Mouse (Mus musculus) spleen, adult 2 months (tissue): Measurements from ENCODE around the gene Crip1.

Experiments
- CTCF ChIP-seq: fragments of 200-500 bp; IDR thresholded peaks from 2 replicates; pipeline ENCODE4 v1.5.1; 2011; ENCODE audit warnings: mild to moderate bottlenecking, inconsistent platforms; ENCODE audit not compliant: insufficient read depth, insufficient read length, insufficient replicate concordance; ENCODE audit errors: extremely low read depth
- POLR2A ChIP-seq: fragments of 200-500 bp; IDR thresholded peaks from 2 replicates; pipeline ENCODE4 v1.6.1; 2011; ENCODE audit warnings: low read depth, low read length, inconsistent platforms

GRCm38 (mm10) chr12:113100448-113101076, 45.6 kb upstream of the Crip1 start:
- TF ChIP-seq CTCF (no peak), POLR2A (no peak)
